Mouse (Mus musculus) forebrain, embryonic 16.5 days (tissue): ENCODE data around the gene Sec14l5. TPM values are rescaled to one million over a fixed set of nuclear protein-coding genes. Genes with fewer than 3 reads are reported as not detected.

ENCODE experiments used
- ATAC-seq: fragments of 200-750 bp; cut with Nextera tagmentation; 2 replicates; pipeline ENCODE4 v1.8.0; 2017; ENCODE audit warnings: mild to moderate bottlenecking, moderate library complexity
- H3K27ac ChIP-seq: fragments of 300-500 bp; sonication (generic); 2 replicates; pipeline ENCODE4 v1.5.1; 2014; ENCODE audit warnings: low read length, control low read depth
- H3K27me3 ChIP-seq: fragments of 300-500 bp; sonication (generic); replicated peaks from 2 replicates; pipeline ENCODE4 v1.6.1; 2014; ENCODE audit warnings: low read length; ENCODE audit not compliant: control insufficient read depth, insufficient read depth
- H3K36me3 ChIP-seq: fragments of 300-500 bp; sonication (generic); 2 replicates; pipeline ENCODE4 v1.6.1; 2014; ENCODE audit not compliant: control insufficient read depth, insufficient read depth
- H3K4me1 ChIP-seq: fragments of 300-500 bp; sonication (generic); replicated peaks from 2 replicates; pipeline ENCODE4 v1.6.1; 2014; ENCODE audit warnings: low read length; ENCODE audit not compliant: control insufficient read depth, insufficient read depth
- H3K4me2 ChIP-seq: fragments of 300-500 bp; sonication (generic); 2 replicates; pipeline ENCODE4 v1.6.1; 2014; ENCODE audit warnings: mild to moderate bottlenecking, low read length, control low read depth
- H3K4me3 ChIP-seq: fragments of 300-500 bp; sonication (generic); replicated peaks from 2 replicates; pipeline ENCODE4 v1.5.1; 2014; ENCODE audit warnings: mild to moderate bottlenecking, low read length, control low read depth
- H3K9ac ChIP-seq: fragments of 300-500 bp; sonication (generic); replicated peaks from 2 replicates; pipeline ENCODE4 v1.6.1; 2014; ENCODE audit warnings: low read depth, low read length, control low read depth
- H3K9me3 ChIP-seq: fragments of 300-500 bp; sonication (generic); 2 replicates; pipeline ENCODE4 v1.6.1; 2016; ENCODE audit warnings: low read length; ENCODE audit not compliant: control insufficient read depth
- whole genome bisulfite sequencing: fragments of 180-500 bp; shearing (Covaris S2); extraction: QIAGEN DNeasy Blood & Tissue Kit; methylation state at CpG from one replicate; pipeline ENCODE4 v1.1.7; 2014; 5-methylcytosine and 5-hydroxymethylcytosine counted together
- polyA plus RNA-seq: library from polyadenylated mRNA; unstranded; fragments of >200 nt; fragmentation: Nextera tagmentation; extraction: Ambion mirVana; gene quantifications from 2 replicates; pipeline ENCODE4 v1.2.1, GENCODE M21; 2015

Gene Sec14l5
- polyA plus RNA-seq, 1 experiment from 2014 or later: 0.10 TPM

DNA sequence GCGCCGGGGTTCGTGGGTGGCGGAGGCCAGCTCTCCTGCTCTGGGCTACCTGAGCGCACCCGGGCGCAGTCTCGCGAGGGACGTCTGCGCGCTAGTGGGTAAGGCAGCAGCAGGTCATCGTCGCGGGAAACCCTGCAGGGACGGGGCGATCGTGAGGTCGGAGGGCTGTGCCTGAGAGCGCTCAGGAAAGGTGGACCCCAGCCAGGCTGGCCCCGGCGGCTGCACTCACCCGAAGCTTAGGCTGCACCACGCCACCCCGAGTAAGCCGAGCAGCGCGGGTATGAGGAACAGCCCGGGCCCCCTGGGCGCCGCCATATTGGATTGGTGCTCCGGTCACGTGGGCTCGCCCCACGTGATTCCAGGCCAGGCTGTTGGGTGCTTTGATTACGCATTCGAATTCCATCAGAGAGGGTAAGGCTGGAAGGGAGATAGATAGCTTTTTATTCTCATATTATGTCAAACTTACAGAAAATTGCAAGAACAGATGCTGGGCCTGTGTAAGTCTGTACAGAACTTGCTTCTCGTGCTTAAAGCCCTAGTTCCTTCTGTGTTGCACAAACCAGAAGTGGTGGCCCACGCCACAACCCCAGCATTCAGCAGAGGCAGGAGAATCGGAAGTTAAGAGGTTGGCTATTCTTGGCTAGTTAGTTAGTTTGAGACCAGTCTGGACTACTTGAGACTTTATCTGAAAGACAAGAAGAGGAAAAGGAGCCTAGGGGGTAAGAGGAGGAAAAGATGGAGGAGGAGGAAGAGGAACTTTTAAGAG lies 56.9 kb downstream of the Sec14l5 start, which contains the start of gene Nagpa:
Nagpa (minus strand) TSS at position 345 of the 766 bp plus-strand sequence.
- WGBS: 4% methylated on average over 40 of the region's 40 CpGs
- H3K4me1 ChIP-seq: peaks cover 13% of the 10 kb centered on the region
- peak within 1 kb of the TSS; percentile 91 for H3K4me2 ChIP-seq
- no peaks in the 10 kb centered on the region for H3K36me3 ChIP-seq
- H3K4me3 ChIP-seq: peak within 1 kb of the TSS; percentile 85
- no peak within 1 kb of the TSS for H3K27ac ChIP-seq
- no peaks in the 10 kb centered on the region for H3K27me3 ChIP-seq
- no peaks in the 10 kb centered on the region for H3K9me3 ChIP-seq
- H3K9ac ChIP-seq: peak within 1 kb of the TSS; percentile 79
- ATAC-seq: peak; percentile 96

DNA sequence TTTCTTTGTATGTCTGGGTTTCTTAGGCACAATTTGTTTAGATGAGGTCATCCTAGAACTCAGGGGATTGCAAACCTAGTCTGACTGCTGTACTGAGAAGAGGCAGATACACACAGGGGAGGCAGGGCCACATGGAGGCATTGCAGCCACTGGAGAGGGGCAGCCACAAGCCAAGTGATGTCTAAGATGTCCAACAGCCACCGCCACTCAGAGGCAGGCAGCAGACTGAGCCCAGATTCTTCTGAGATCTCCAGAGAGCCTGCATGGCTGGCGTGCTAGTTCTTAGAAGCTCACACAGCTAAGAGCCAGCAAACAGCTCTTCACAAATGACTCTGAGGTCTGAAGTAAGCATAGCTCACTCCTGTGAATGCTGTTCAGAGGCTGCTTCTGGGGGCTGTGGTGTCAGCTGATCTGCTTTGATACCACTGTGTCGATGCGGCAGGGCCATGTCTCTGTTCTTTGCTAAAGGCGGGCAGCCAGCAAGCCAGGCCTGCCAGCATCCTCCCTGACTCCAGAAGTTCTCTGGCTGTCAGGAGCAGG lies 58.6 kb downstream of the Sec14l5 start:
- ATAC-seq: no peak
- no peak overlapping the region for H3K9ac ChIP-seq
- no peaks in the 10 kb centered on the region for H3K36me3 ChIP-seq
- H3K27me3 ChIP-seq: no peaks in the 10 kb centered on the region
- H3K4me1 ChIP-seq: peaks cover 13% of the 10 kb centered on the region
- 91% methylated on average over 5 of the region's 5 CpGs for WGBS
- no peak overlapping the region for H3K4me2 ChIP-seq
- no peaks in the 10 kb centered on the region for H3K9me3 ChIP-seq
- H3K4me3 ChIP-seq: no peak overlapping the region
- no peak overlapping the region for H3K27ac ChIP-seq

DNA sequence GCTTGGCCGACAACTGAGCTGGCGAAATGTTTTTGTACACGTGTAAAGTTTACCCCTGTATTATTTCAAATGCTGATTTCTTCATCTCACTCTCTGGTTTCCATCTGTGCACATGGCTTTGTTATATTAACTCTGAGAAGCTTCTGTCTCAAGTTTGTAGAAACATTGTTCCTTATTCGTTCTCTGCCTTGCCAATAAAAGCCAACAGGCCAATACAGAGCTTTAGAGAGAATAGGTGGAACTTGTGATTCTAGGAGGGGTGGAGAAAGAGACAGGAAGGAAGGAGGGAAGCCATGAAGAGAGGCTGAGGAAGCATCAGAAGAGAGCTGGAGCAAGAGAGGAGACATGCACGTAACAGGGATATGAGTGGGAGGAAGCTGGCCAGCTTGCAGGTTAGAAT lies 59.1 kb downstream of the Sec14l5 start:
- WGBS: 74% methylated on average over 5 of the region's 5 CpGs
- H3K4me2 ChIP-seq: no peak overlapping the region
- no peaks in the 10 kb centered on the region for H3K36me3 ChIP-seq
- H3K27ac ChIP-seq: no peak overlapping the region
- H3K9ac ChIP-seq: no peak overlapping the region
- no peak overlapping the region for H3K4me3 ChIP-seq
- no peak for ATAC-seq
- peaks cover 13% of the 10 kb centered on the region for H3K4me1 ChIP-seq
- H3K27me3 ChIP-seq: no peaks in the 10 kb centered on the region
- no peaks in the 10 kb centered on the region for H3K9me3 ChIP-seq

DNA sequence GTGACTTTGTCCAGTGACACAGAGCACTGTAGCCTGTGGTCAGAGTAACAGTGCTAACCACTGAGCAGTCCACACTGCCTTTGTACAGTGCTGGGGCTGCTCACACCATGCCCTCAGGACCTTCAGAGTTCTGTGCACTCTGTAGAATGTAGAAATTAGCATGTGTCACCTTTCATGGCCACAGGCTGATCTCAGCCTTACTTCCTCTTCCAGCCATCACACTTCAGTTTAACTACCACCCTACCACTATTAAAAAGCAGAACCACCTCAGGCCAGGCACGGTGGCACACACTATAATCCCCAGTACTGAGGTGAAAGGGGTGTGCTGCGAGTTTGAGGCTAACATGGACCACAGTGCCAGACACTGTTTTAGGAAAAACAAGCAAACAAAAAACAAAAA lies 63.5 kb downstream of the Sec14l5 start:
- Histone ChIP-seq H3K4me3 (no peak overlapping the region), H3K9ac (no peak overlapping the region), H3K36me3 (no peaks in the 10 kb centered on the region), H3K4me2 (no peak overlapping the region), H3K27ac (no peak overlapping the region), H3K4me1 (no peaks in the 10 kb centered on the region), H3K27me3 (no peaks in the 10 kb centered on the region), H3K9me3 (no peaks in the 10 kb centered on the region)
- ATAC-seq: no peak
- WGBS: 71% methylated on average over 2 of the region's 2 CpGs

DNA sequence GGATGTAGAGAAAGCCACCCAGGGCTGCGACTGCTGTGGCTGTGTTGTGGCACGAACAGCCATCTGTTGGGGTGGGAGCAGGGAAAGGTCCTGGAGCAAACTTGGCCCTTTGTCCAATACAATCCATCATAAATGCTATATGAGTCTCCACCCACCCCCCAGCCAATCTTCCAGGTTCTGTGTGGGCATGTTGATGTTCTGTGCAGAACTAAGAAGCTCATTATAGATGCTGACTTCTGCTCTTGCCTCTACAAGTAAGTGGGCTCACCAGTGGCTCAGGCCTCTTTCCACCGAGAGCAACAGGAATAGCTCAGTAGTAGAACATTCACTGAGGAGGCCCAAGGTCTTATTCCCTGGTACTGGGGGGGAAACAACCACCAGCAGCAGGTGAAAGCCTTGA lies 65.2 kb downstream of the Sec14l5 start:
- WGBS: 77% methylated on average over 3 of the region's 3 CpGs
- H3K9ac ChIP-seq: no peak overlapping the region
- H3K27ac ChIP-seq: no peak overlapping the region
- H3K9me3 ChIP-seq: no peaks in the 10 kb centered on the region
- H3K4me2 ChIP-seq: no peak overlapping the region
- no peak for ATAC-seq
- no peaks in the 10 kb centered on the region for H3K27me3 ChIP-seq
- no peak overlapping the region for H3K4me3 ChIP-seq
- no peaks in the 10 kb centered on the region for H3K36me3 ChIP-seq
- H3K4me1 ChIP-seq: no peaks in the 10 kb centered on the region

DNA sequence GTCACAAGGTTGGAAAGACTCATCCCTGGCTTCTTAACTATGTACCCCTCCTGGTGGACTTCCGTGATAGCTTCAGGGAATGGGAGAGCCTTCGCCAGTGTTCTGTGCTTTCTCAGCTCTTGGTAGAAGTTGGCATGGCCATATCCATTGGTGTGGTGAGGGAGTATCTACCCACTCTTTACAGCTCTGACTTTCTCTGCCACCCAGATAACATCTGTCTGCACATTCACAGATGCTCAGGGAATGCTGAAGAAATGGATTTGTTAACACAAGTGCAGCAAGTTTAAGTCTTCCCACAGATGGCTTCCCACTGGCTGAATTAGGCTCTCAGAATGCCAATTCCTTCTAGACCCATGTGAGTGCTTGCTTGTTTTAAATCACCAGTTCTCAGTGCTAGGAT lies 67.2 kb downstream of the Sec14l5 start:
- Histone ChIP-seq H3K4me1 (no peaks in the 10 kb centered on the region), H3K9me3 (no peaks in the 10 kb centered on the region), H3K36me3 (no peaks in the 10 kb centered on the region), H3K9ac (no peak overlapping the region), H3K4me3 (no peak overlapping the region), H3K27me3 (no peaks in the 10 kb centered on the region), H3K27ac (no peak overlapping the region), H3K4me2 (no peak overlapping the region)
- WGBS: 93% methylated on average over 2 of the region's 2 CpGs
- no peak for ATAC-seq

DNA sequence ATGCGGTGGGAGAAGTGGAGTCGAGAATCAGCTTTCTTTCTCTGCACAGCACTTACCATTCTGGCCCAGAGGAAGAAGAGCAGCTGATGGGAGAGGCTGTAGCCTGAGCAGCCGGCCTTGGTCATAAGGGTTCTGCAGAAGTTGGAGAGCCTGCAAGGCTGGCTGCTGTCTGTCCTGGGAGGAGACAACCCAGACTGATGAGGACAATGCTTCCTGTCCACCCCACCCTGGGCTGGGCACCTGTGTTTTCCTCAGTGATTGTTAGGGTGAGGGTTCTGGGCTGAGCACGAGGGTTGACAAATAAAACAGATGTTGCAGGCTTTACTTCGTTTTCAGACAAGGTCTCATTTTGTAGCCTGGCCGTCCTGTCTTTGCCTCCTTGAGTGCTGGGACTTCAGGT lies 69.8 kb downstream of the Sec14l5 start:
- no peaks in the 10 kb centered on the region for H3K36me3 ChIP-seq
- no peaks in the 10 kb centered on the region; the same call in 1 of the 2 replicates for H3K27me3 ChIP-seq
- H3K9ac ChIP-seq: no peak overlapping the region
- WGBS: 77% methylated on average over 6 of the region's 6 CpGs
- ATAC-seq: no peak
- H3K4me2 ChIP-seq: no peak overlapping the region
- H3K27ac ChIP-seq: no peak overlapping the region
- no peak overlapping the region for H3K4me3 ChIP-seq
- no peaks in the 10 kb centered on the region for H3K4me1 ChIP-seq
- H3K9me3 ChIP-seq: no peaks in the 10 kb centered on the region

DNA sequence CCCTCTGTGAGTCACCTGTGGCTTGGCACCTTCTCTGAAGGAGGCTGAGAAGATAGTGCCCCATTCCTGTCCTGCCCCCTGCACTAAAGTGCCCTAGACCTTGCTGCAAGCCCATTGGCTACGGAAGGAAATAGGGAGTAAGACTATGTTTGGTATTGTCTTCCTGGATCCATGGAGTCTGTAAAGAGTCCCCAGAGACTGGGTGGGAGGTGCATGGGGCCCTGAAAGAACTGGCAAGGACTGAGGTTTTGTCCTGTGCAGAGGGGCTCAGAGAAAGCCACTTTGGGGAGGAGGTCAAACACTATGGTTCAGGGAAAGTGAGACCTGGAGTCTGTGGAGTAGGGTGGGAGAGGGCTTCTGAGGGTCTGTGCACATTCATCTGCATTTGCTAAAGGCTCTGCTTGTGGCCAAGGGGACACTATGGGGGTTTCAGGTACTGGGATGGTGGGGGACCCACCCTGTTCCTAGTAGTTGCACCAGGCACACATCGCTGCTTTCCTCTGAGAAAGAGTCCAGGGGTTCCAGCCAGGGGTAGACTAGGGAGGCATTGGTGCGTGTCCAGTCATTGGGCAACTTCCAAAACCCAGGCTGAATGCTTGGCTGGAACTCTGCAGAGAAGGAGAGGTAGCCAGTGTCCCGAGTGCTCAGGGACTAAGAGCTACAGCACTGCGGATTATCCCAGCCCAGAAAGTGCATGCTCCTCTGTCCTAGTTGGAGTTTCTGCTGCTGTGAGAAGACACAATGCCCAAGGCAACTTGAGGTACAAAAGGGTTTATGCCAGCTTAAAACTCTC lies 70.6 kb downstream of the Sec14l5 start:
- no peak overlapping the region for H3K4me3 ChIP-seq
- H3K36me3 ChIP-seq: no peaks in the 10 kb centered on the region
- ATAC-seq: no peak
- H3K4me2 ChIP-seq: no peak overlapping the region
- no peak overlapping the region for H3K27ac ChIP-seq
- H3K4me1 ChIP-seq: no peaks in the 10 kb centered on the region
- H3K9ac ChIP-seq: no peak overlapping the region
- 60% methylated on average over 5 of the region's 5 CpGs for WGBS
- no peaks in the 10 kb centered on the region for H3K9me3 ChIP-seq
- H3K27me3 ChIP-seq: no peaks in the 10 kb centered on the region; the same call in 1 of the 2 replicates

DNA sequence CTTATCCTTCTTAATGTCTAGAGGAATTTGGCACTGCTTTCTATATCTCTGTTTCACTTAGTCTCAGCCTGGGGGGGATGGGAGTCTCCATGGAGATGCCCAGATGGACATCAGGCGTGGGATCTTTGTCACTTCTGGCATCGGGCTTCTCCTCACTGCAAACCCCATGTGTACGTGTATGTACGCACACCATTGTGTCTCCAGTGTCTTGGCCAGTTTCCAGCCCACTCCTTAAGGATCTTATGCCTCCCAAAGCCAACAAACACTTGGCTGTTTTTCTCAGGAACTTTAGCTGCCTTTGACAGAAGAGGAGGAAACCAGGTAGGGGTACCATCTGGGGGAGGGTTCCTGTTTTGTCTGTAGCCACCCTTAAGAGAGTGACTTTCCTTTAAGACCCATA lies 74.5 kb downstream of the Sec14l5 start:
- Histone ChIP-seq H3K9me3 (no peaks in the 10 kb centered on the region), H3K9ac (no peak overlapping the region), H3K4me1 (no peaks in the 10 kb centered on the region), H3K4me3 (no peak overlapping the region), H3K27me3 (no peaks in the 10 kb centered on the region; the same call in 1 of the 2 replicates), H3K36me3 (no peaks in the 10 kb centered on the region), H3K4me2 (no peak overlapping the region), H3K27ac (no peak overlapping the region)
- no peak for ATAC-seq
- 45% methylated on average over 4 of the region's 4 CpGs for WGBS
